Mouse (Mus musculus) neural tube, embryonic 14.5 days (tissue): ENCODE measurements at regions not wholly inside any gene's neighbourhood (a gene's known extent, or its start where the extent isn't known, plus 50 kb on each side); places are given as distances from the start of the nearest gene placed in this dataset.

ENCODE experiments used
- ATAC-seq: fragments of 200-750 bp; cut with Nextera tagmentation; 2 replicates; pipeline ENCODE4 v1.8.0; 2017; ENCODE audit warnings: low read depth, mild to moderate bottlenecking, moderate TSS enrichment, moderate library complexity
- H3K27ac ChIP-seq: fragments of 300-500 bp; sonication (generic); 2 replicates; pipeline ENCODE4 v1.5.1; 2014; ENCODE audit warnings: low read depth, mild to moderate bottlenecking, control low read depth, low read length, moderate library complexity, mixed read lengths
- H3K27me3 ChIP-seq: fragments of 300-500 bp; sonication (generic); 2 replicates; pipeline ENCODE4 v1.6.1; 2014; ENCODE audit warnings: low read length; ENCODE audit not compliant: control insufficient read depth, insufficient read depth
- H3K36me3 ChIP-seq: fragments of 300-500 bp; sonication (generic); 2 replicates; pipeline ENCODE4 v1.6.1; 2014; ENCODE audit warnings: low read length, mixed read lengths; ENCODE audit not compliant: control insufficient read depth, insufficient read depth
- H3K4me1 ChIP-seq: fragments of 300-500 bp; sonication (generic); 2 replicates; pipeline ENCODE4 v1.6.1; 2014; ENCODE audit warnings: low read length; ENCODE audit not compliant: control insufficient read depth, insufficient read depth
- H3K4me2 ChIP-seq: fragments of 300-500 bp; sonication (generic); 2 replicates; pipeline ENCODE4 v1.6.1; 2014; ENCODE audit warnings: mild to moderate bottlenecking, low read depth, low read length, control low read depth
- H3K4me3 ChIP-seq: fragments of 300-500 bp; sonication (generic); 2 replicates; pipeline ENCODE4 v1.5.1; 2014; ENCODE audit warnings: low read depth, low read length, control low read depth, mixed read lengths
- H3K9ac ChIP-seq: fragments of 300-500 bp; sonication (generic); replicated peaks from 2 replicates; pipeline ENCODE4 v1.6.1; 2014; ENCODE audit warnings: low read depth, mild to moderate bottlenecking, control low read depth, low read length, mixed read lengths
- H3K9me3 ChIP-seq: fragments of 300-500 bp; sonication (generic); 2 replicates; pipeline ENCODE4 v1.6.1; 2016; ENCODE audit warnings: low read length; ENCODE audit not compliant: control insufficient read depth

DNA sequence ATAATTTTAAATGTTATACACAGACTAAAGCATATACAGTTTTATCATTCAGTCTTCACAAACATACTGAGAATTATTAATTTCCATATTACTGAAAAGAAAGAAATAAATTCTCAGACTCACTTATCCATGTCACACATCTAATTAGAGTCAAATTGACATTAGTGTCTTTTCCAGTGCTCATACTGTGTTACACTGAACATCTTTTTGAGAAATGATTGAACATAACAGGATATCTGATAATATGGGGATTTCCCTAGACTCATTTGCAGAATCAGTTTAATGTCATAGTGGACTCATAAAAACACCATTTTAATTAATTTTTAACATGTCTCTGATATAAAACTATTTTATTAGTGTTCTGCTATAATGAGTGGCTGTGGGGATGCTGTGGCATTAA, 625.6 kb upstream of the Tmeff2 start:
- Histone ChIP-seq H3K27ac (no peak overlapping the region), H3K9me3 (no peaks in the 10 kb centered on the region), H3K4me3 (no peak overlapping the region), H3K36me3 (no peaks in the 10 kb centered on the region), H3K9ac (no peak overlapping the region), H3K27me3 (no peaks in the 10 kb centered on the region), H3K4me2 (no peak overlapping the region), H3K4me1 (no peaks in the 10 kb centered on the region)
- peak; percentile 71; the same call in 1 of the 2 replicates for ATAC-seq
